Mouse (Mus musculus) myocyte (in vitro differentiated cells): ENCODE results near the gene Cox4i1. TPM values are rescaled to one million over a fixed set of nuclear protein-coding genes. Genes with fewer than 3 reads are reported as not detected.

Experiments
- H3K27me3 ChIP-seq: one replicate; pipeline ENCODE4 v1.6.1; 2011; ENCODE audit not compliant: control insufficient read depth, insufficient read depth, insufficient read length
- H3K36me3 ChIP-seq: one replicate; pipeline ENCODE4 v1.6.1; 2011; ENCODE audit not compliant: control insufficient read depth, insufficient read depth
- H3K4me2 ChIP-seq: one replicate; pipeline ENCODE4 v1.6.1; 2011; ENCODE audit warnings: low read depth, control low read depth
- H3K4me3 ChIP-seq: one replicate; pipeline ENCODE4 v1.5.1; 2011; ENCODE audit warnings: mild to moderate bottlenecking, control low read depth, moderate library complexity
- H3K79me2 ChIP-seq: one replicate; pipeline ENCODE4 v1.6.1; 2011; ENCODE audit not compliant: control insufficient read depth, insufficient read depth
- H3ac ChIP-seq: one replicate; pipeline ENCODE4 v1.6.1; 2011; ENCODE audit not compliant: control insufficient read depth, insufficient read length
- CEBPB ChIP-seq: IDR thresholded peaks from 2 replicates; pipeline ENCODE4 v1.6.1; 2011; ENCODE audit warnings: mild to moderate bottlenecking, moderate library complexity; ENCODE audit not compliant: poor library complexity, insufficient read depth, severe bottlenecking
- E2F4 ChIP-seq: IDR thresholded peaks from one replicate; pipeline ENCODE4 v1.6.1; 2011; ENCODE audit warnings: mild to moderate bottlenecking, control low read depth, moderate library complexity; ENCODE audit not compliant: insufficient read depth
- MAX ChIP-seq: IDR thresholded peaks from one replicate; pipeline ENCODE4 v1.6.1; 2011; ENCODE audit warnings: low read depth, mild to moderate bottlenecking, control low read depth
- MYOD1 ChIP-seq, 3 experiments: IDR thresholded peaks; one replicate each; pipeline ENCODE4 v1.6.1; 2011; ENCODE audit warnings: control low read depth in 2 of 3, low read depth in 2 of 3, mild to moderate bottlenecking in 2 of 3, moderate library complexity in 1 of 3; ENCODE audit not compliant: insufficient read length in 2 of 3, control insufficient read depth in 1 of 3
- MYOG ChIP-seq, 3 experiments: IDR thresholded peaks; one replicate each; pipeline ENCODE4 v1.6.1; 2011; ENCODE audit warnings: control low read depth in 2 of 3, low read depth in 2 of 3, mild to moderate bottlenecking in 2 of 3; ENCODE audit not compliant: insufficient read length in 2 of 3, control insufficient read depth in 1 of 3, insufficient read depth in 1 of 3
- POLR2A ChIP-seq: IDR thresholded peaks from one replicate; pipeline ENCODE4 v1.6.1; 2011; ENCODE audit warnings: low read depth, mild to moderate bottlenecking, control low read depth, moderate library complexity; ENCODE audit not compliant: insufficient read length
- POLR2AphosphoS2 ChIP-seq: IDR thresholded peaks from one replicate; pipeline ENCODE4 v1.6.1; 2011; ENCODE audit warnings: low read depth, control low read depth; ENCODE audit not compliant: insufficient read length
- REST ChIP-seq: IDR thresholded peaks from one replicate; pipeline ENCODE4 v1.6.1; 2011; ENCODE audit warnings: mild to moderate bottlenecking, control low read depth, moderate library complexity; ENCODE audit not compliant: insufficient read depth, insufficient read length
- SRF ChIP-seq: IDR thresholded peaks from one replicate; pipeline ENCODE4 v1.6.1; 2011; ENCODE audit warnings: low read depth; ENCODE audit not compliant: control insufficient read depth, insufficient read length
- TCF12 ChIP-seq: IDR thresholded peaks from one replicate; pipeline ENCODE4 v1.6.1; 2011; ENCODE audit warnings: mild to moderate bottlenecking, control low read depth; ENCODE audit not compliant: poor library complexity, insufficient read depth, severe bottlenecking
- TCF3 ChIP-seq: IDR thresholded peaks from one replicate; pipeline ENCODE4 v1.6.1; 2011; ENCODE audit warnings: low read depth, control low read depth; ENCODE audit not compliant: insufficient read length
- USF1 ChIP-seq: IDR thresholded peaks from one replicate; pipeline ENCODE4 v1.6.1; 2011; ENCODE audit warnings: low read depth, mild to moderate bottlenecking, control low read depth, moderate library complexity
- polyA plus RNA-seq: library from polyadenylated mRNA; unstranded; fragments of >200 nt; fragmentation: generic; extraction: Trizol; gene quantifications from one replicate; pipeline ENCODE4 v1.2.1, GENCODE M21; 2012; ENCODE audit warnings: missing spikeins

Gene Cox4i1
- polyA plus RNA-seq, 1 experiment: 1,903 TPM

- peaks cover 41% of the 10 kb centered on the region for H3K27me3 ChIP-seq
- no peak overlapping the region for H3K4me2 ChIP-seq
- TF ChIP-seq E2F4 (no peak), POLR2AphosphoS2 (no peak)
- no peak overlapping the region for H3ac ChIP-seq
- no peaks in the 10 kb centered on the region for H3K36me3 ChIP-seq
- no peaks in the 10 kb centered on the region for H3K79me2 ChIP-seq
- no peak overlapping the region for H3K4me3 ChIP-seq
Measured at GRCm38 (mm10) chr8:120688511-120688910, 20.5 kb downstream of the Cox4i1 start.

GRCm38 (mm10) chr8:120692934-120693333, 24.9 kb downstream of the Cox4i1 start:
- no peak for TF ChIP-seq POLR2AphosphoS2
- TF ChIP-seq USF1: no peak
- no peak for TF ChIP-seq SRF
- TF ChIP-seq MYOD1 (IDR thresholded peaks at IDR 0.05; ENCODE audit: control insufficient read depth in 1 of 3, insufficient read length in 2 of 3, low read depth in 2 of 3): no peak
- no peak for TF ChIP-seq MYOG (IDR thresholded peaks at IDR 0.05; ENCODE audit: control insufficient read depth in 1 of 3, insufficient read depth in 1 of 3, insufficient read length in 2 of 3, low read depth in 2 of 3)
- H3ac ChIP-seq: no peak overlapping the region
- H3K4me3 ChIP-seq: no peak overlapping the region
- H3K36me3 ChIP-seq: no peaks in the 10 kb centered on the region
- peaks cover 48% of the 10 kb centered on the region for H3K27me3 ChIP-seq
- H3K79me2 ChIP-seq: no peaks in the 10 kb centered on the region
- no peak overlapping the region for H3K4me2 ChIP-seq

- TF ChIP-seq MAX (no peak), MYOD1 (IDR thresholded peaks at IDR 0.05; ENCODE audit: control insufficient read depth in 1 of 3, insufficient read length in 2 of 3, low read depth in 2 of 3) (peak in 1 of 3 experiments; percentile 48)
- H3K4me3 ChIP-seq: no peak overlapping the region
- no peaks in the 10 kb centered on the region for H3K79me2 ChIP-seq
- peak overlapping the region; percentile 24 for H3K4me2 ChIP-seq
- no peak overlapping the region for H3ac ChIP-seq
- no peaks in the 10 kb centered on the region for H3K36me3 ChIP-seq
- peaks cover 38% of the 10 kb centered on the region for H3K27me3 ChIP-seq
Measured at GRCm38 (mm10) chr8:120693861-120694493, 26.0 kb downstream of the Cox4i1 start.

GRCm38 (mm10) chr8:120696401-120697153, 28.6 kb downstream of the Cox4i1 start:
- Histone ChIP-seq H3K4me2 (no peak overlapping the region), H3ac (no peak overlapping the region), H3K79me2 (no peaks in the 10 kb centered on the region), H3K36me3 (no peaks in the 10 kb centered on the region), H3K27me3 (peaks cover 38% of the 10 kb centered on the region), H3K4me3 (no peak overlapping the region)
- TF ChIP-seq USF1: no peak
- TF ChIP-seq CEBPB: no peak
- no peak for TF ChIP-seq TCF3
- TF ChIP-seq POLR2A: no peak
- TF ChIP-seq TCF12: no peak
- TF ChIP-seq MYOG (IDR thresholded peaks at IDR 0.05; ENCODE audit: control insufficient read depth in 1 of 3, insufficient read depth in 1 of 3, insufficient read length in 2 of 3, low read depth in 2 of 3): no peak
- TF ChIP-seq REST: no peak

GRCm38 (mm10) chr8:120697154-120697978, 29.3 kb downstream of the Cox4i1 start:
- no peak for TF ChIP-seq POLR2AphosphoS2
- TF ChIP-seq TCF3: no peak
- TF ChIP-seq E2F4: no peak
- no peak for TF ChIP-seq USF1
- no peak for TF ChIP-seq REST
- no peak for TF ChIP-seq MYOD1 (IDR thresholded peaks at IDR 0.05; ENCODE audit: control insufficient read depth in 1 of 3, insufficient read length in 2 of 3, low read depth in 2 of 3)
- TF ChIP-seq SRF: no peak
- TF ChIP-seq MYOG (IDR thresholded peaks at IDR 0.05; ENCODE audit: control insufficient read depth in 1 of 3, insufficient read depth in 1 of 3, insufficient read length in 2 of 3, low read depth in 2 of 3): no peak
- TF ChIP-seq MAX: no peak
- no peak for TF ChIP-seq POLR2A
- TF ChIP-seq TCF12: no peak
- no peak for TF ChIP-seq CEBPB
- H3K4me3 ChIP-seq: no peak overlapping the region
- no peaks in the 10 kb centered on the region for H3K36me3 ChIP-seq
- H3K4me2 ChIP-seq: no peak overlapping the region
- no peaks in the 10 kb centered on the region for H3K79me2 ChIP-seq
- H3K27me3 ChIP-seq: peaks cover 45% of the 10 kb centered on the region
- H3ac ChIP-seq: no peak overlapping the region
